8 mouse cellular contexts compared by ENCODE assay signal in genomic region chr6:129229774-129230578, GRCm38 (mm10). TPM values are rescaled to one million over a fixed set of nuclear protein-coding genes. Genes with fewer than 3 reads are reported as not detected.
A peak's percentile ranks its signal among the peaks of the same experiment; 100 is the strongest.
DNase-seq lines count a peak whose midpoint lies in the region; ATAC-seq and TF ChIP-seq lines count a peak whose summit lies in the region.

No protein-coding gene starts in this region.

- no peaks in the 10 kb centered on the region for H3K36me3 ChIP-seq in forebrain, postnatal 0 days (ENCODE audit: insufficient read depth)
- H3K36me3 ChIP-seq in intestine, embryonic 16.5 days (ENCODE audit: control insufficient read depth, insufficient read depth, low read length), result no peaks in the 10 kb centered on the region
- no peaks in the 10 kb centered on the region for H3K36me3 ChIP-seq in lung, embryonic 16.5 days (ENCODE audit: control insufficient read depth, insufficient read depth, low read length)

- DNase-seq in 3134 (ENCODE audit: extremely low read depth, insufficient read length, low spot score) (peak; percentile 61), 416B (ENCODE audit: low read depth) (peak; percentile 33)
- peak; percentile 32 for DNase-seq in forebrain, postnatal 0 days
- no peak for DNase-seq in embryo, embryonic 11 days
- no peak for DNase-seq in cerebellum, adult 8-10 months
- DNase-seq in thymus, postnatal 36 days, result no peak

- WGBS in forebrain, postnatal 0 days, result 38% methylated on average over 3 of the region's 3 CpGs
- 38% methylated on average over 3 of the region's 3 CpGs for WGBS in intestine, embryonic 16.5 days
- 28% methylated on average over 3 of the region's 3 CpGs for WGBS in lung, embryonic 16.5 days

- TF ChIP-seq CTCF in forebrain, postnatal 0 days (IDR thresholded peaks at IDR 0.05; ENCODE audit: low read depth), result no peak

- H3K9ac ChIP-seq in forebrain, postnatal 0 days, result no peak overlapping the region
- no peak overlapping the region for H3K9ac ChIP-seq in intestine, embryonic 16.5 days (ENCODE audit: low read depth, low read length)
- H3K9ac ChIP-seq in lung, embryonic 16.5 days (ENCODE audit: low read length), result no peak overlapping the region

- H3K4me2 ChIP-seq in forebrain, postnatal 0 days (ENCODE audit: low read depth), result no peak overlapping the region
- H3K4me2 ChIP-seq in intestine, embryonic 16.5 days (ENCODE audit: low read depth, low read length), result no peak overlapping the region
- H3K4me2 ChIP-seq in lung, embryonic 16.5 days (ENCODE audit: low read depth, low read length), result peak overlapping the region; percentile 0; the same call in 1 of the 2 replicates

- 0 out of 2 replicates have a peak, but pooled peaks cover 4% of the 10 kb centered on the region for H3K4me1 ChIP-seq in forebrain, postnatal 0 days (ENCODE audit: insufficient read depth)
- H3K4me1 ChIP-seq in intestine, embryonic 16.5 days (ENCODE audit: control insufficient read depth, insufficient read depth, low read length), result peaks cover 24% of the 10 kb centered on the region; the same call in 1 of the 2 replicates
- H3K4me1 ChIP-seq in lung, embryonic 16.5 days (replicated peaks; ENCODE audit: control insufficient read depth, insufficient read depth, low read length), result peaks cover 26% of the 10 kb centered on the region

- ATAC-seq in forebrain, postnatal 0 days, result peak; percentile 42; the same call in 1 of the 2 replicates
- ATAC-seq in intestine, embryonic 16.5 days, result peak; percentile 82
- peak; percentile 90 for ATAC-seq in lung, embryonic 16.5 days (ENCODE audit: low read depth)

- H3K27me3 ChIP-seq in forebrain, postnatal 0 days (ENCODE audit: insufficient read depth, low read length), result no peaks in the 10 kb centered on the region
- no peaks in the 10 kb centered on the region for H3K27me3 ChIP-seq in intestine, embryonic 16.5 days (replicated peaks; ENCODE audit: control insufficient read depth, insufficient read depth, low read length)
- no peaks in the 10 kb centered on the region for H3K27me3 ChIP-seq in lung, embryonic 16.5 days (ENCODE audit: control insufficient read depth, insufficient read depth, low read depth, low read length)

- no peak overlapping the region for H3K4me3 ChIP-seq in forebrain, postnatal 0 days (ENCODE audit: low read depth, low read length)
- no peak overlapping the region for H3K4me3 ChIP-seq in intestine, embryonic 16.5 days (ENCODE audit: low read length)
- H3K4me3 ChIP-seq in lung, embryonic 16.5 days (ENCODE audit: low read length), result no peak overlapping the region

- no peaks in the 10 kb centered on the region for H3K9me3 ChIP-seq in forebrain, postnatal 0 days (ENCODE audit: low read length)
- H3K9me3 ChIP-seq in intestine, embryonic 16.5 days (ENCODE audit: control insufficient read depth, low read length), result no peaks in the 10 kb centered on the region
- no peaks in the 10 kb centered on the region for H3K9me3 ChIP-seq in lung, embryonic 16.5 days (ENCODE audit: control insufficient read depth, low read length)

- H3K27ac ChIP-seq in forebrain, postnatal 0 days (ENCODE audit: low read depth, low read length), result 0 out of 2 replicates have a peak overlapping the region, but pooled peaks have one; percentile 29
- H3K27ac ChIP-seq in intestine, embryonic 16.5 days (ENCODE audit: low read length), result peak overlapping the region; percentile 96
- H3K27ac ChIP-seq in lung, embryonic 16.5 days (ENCODE audit: low read length), result peak overlapping the region; percentile 93

RNA-seq across cellular contexts. Expression of gene Cd69, which starts 45.3 kb away (rescaled TPM):
- total RNA-seq in forebrain, postnatal 0 days (2014; rRNA removed), result not detected in 2 replicates
- polyA plus RNA-seq in forebrain, postnatal 0 days (2015; fragmentation: Nextera tagmentation; extraction: Ambion mirVana), result 0.13 TPM in 1 of 2 replicates, not detected in the other
- 0.24 and 0.37 TPM in 2 replicates for polyA plus RNA-seq in intestine, embryonic 16.5 days (2015; fragmentation: Nextera tagmentation; extraction: Ambion mirVana)
- polyA plus RNA-seq in lung, embryonic 16.5 days (2015; fragmentation: Nextera tagmentation; extraction: Ambion mirVana), result 0.09 and 0.18 TPM in 2 replicates

RNA-seq across cellular contexts. Expression of gene Clec2d, which starts 49.6 kb away (rescaled TPM):
- total RNA-seq in forebrain, postnatal 0 days (2014; rRNA removed), result 6.2 and 9.7 TPM in 2 replicates
- not detected in 2 replicates for polyA plus RNA-seq in forebrain, postnatal 0 days (2015; fragmentation: Nextera tagmentation; extraction: Ambion mirVana)
- polyA plus RNA-seq in intestine, embryonic 16.5 days (2015; fragmentation: Nextera tagmentation; extraction: Ambion mirVana), result 1.0 and 1.2 TPM in 2 replicates
- polyA plus RNA-seq in lung, embryonic 16.5 days (2015; fragmentation: Nextera tagmentation; extraction: Ambion mirVana), result 2.0 and 2.3 TPM in 2 replicates

Comparison
In these comparisons a context has a peak if more than half of its experiments do, and no peak if none do; other contexts are left out.
1. DNase-seq: peak in 3134 (single experiment), 416B (single experiment) and forebrain, postnatal 0 days (single experiment); none in embryo, embryonic 11 days (single experiment), cerebellum, adult 8-10 months (single experiment) and thymus, postnatal 36 days (0 of 2).
2. H3K27ac ChIP-seq: peak in every context shown above with its lines; median percentile 96 in intestine, embryonic 16.5 days; 93 in lung, embryonic 16.5 days; 29 in forebrain, postnatal 0 days.
3. Peak in every context shown above with its lines, with median percentiles within 50 percentile points of each other: ATAC-seq.